Mouse (Mus musculus): ENCODE results near the gene M1ap. TPM values are rescaled to one million over a fixed set of nuclear protein-coding genes. Genes with fewer than 3 reads are reported as not detected.

M1ap gene
- polyA plus RNA-seq, 1 experiment = 0.58 TPM

- Histone ChIP-seq H3K27ac (ENCODE audit: control insufficient read depth, insufficient read depth, low read length) (0 out of 2 replicates have a peak overlapping the region, but pooled peaks have one; percentile 2), H3K4me3 (ENCODE audit: control insufficient read depth, insufficient read depth, low read length) (peak overlapping the region; percentile 54), H3K4me1 (replicated peaks; ENCODE audit: control insufficient read depth, insufficient read depth, low read length) (peaks cover 11% of the 10 kb centered on the region), H3K36me3 (ENCODE audit: control insufficient read depth, insufficient read depth, low read length) (no peaks in the 10 kb centered on the region), H3K27me3 (ENCODE audit: control insufficient read depth, insufficient read depth, low read length) (no peaks in the 10 kb centered on the region; the same call in 1 of the 2 replicates)
- DNase-seq = peak; percentile 99
- WGBS = under 1% methylated on average over 46 of the region's 46 CpGs
- peak; percentile 43 for TF ChIP-seq POLR2A (IDR thresholded peaks at IDR 0.05; ENCODE audit: control insufficient read depth, extremely low read depth, insufficient read depth, low read length, poor library complexity)
- TF ChIP-seq CTCF (IDR thresholded peaks at IDR 0.05; ENCODE audit: borderline replicate concordance, control insufficient read depth, extremely low read depth, insufficient read depth, low read length, poor library complexity) = peak; percentile 73
Observed at GRCm38 (mm10) chr6:83078324-83078858, 131.7 kb downstream of the M1ap start.

Other genes with a start within 250 kb of the M1ap start
- 19.2 and 20.4 TPM in 2 replicates for gene Pole4, start 241.5 kb upstream of the M1ap start, polyA plus RNA-seq (2012; rRNA removed)
- 6.7 TPM in 2 replicates for gene Hk2, start 172.4 kb upstream of the M1ap start, polyA plus RNA-seq (2012; rRNA removed)
- gene Sema4f, start 7.1 kb upstream of the M1ap start, polyA plus RNA-seq (2012; rRNA removed) = 3.0 and 3.3 TPM in 2 replicates
- gene Dok1, start 86.6 kb downstream of the M1ap start, polyA plus RNA-seq (2012; rRNA removed) = 19.9 and 21.9 TPM in 2 replicates
- gene Loxl3, start 87.3 kb downstream of the M1ap start, polyA plus RNA-seq (2012; rRNA removed) = 2.8 and 3.1 TPM in 2 replicates
- gene Aup1, start 107.6 kb downstream of the M1ap start, polyA plus RNA-seq (2012; rRNA removed) = 867 and 886 TPM in 2 replicates
- gene Htra2, start 108.4 kb downstream of the M1ap start, polyA plus RNA-seq (2012; rRNA removed) = 64.6 and 66.4 TPM in 2 replicates
- gene Dqx1, start 110.9 kb downstream of the M1ap start, polyA plus RNA-seq (2012; rRNA removed) = 3.6 and 4.4 TPM in 2 replicates
- 0.11 and 0.20 TPM in 2 replicates for gene Tlx2, start 123.4 kb downstream of the M1ap start, polyA plus RNA-seq (2012; rRNA removed)
- 24.4 and 25.5 TPM in 2 replicates for gene Pcgf1, start 131.0 kb downstream of the M1ap start, polyA plus RNA-seq (2012; rRNA removed)
- gene Lbx2, start 139.5 kb downstream of the M1ap start, polyA plus RNA-seq (2012; rRNA removed) = 2.1 and 2.6 TPM in 2 replicates
- 18.9 and 19.6 TPM in 2 replicates for gene Ccdc142, start 154.7 kb downstream of the M1ap start, polyA plus RNA-seq (2012; rRNA removed)
- gene Gm42688, start 154.7 kb downstream of the M1ap start, polyA plus RNA-seq (2012; rRNA removed) = 10.2 and 11.9 TPM in 2 replicates
- 67.2 and 83.6 TPM in 2 replicates for gene Mrpl53, start 162.1 kb downstream of the M1ap start, polyA plus RNA-seq (2012; rRNA removed)
- 142 and 143 TPM in 2 replicates for gene Mogs, start 168.6 kb downstream of the M1ap start, polyA plus RNA-seq (2012; rRNA removed)
- 227 and 265 TPM in 2 replicates for gene Wbp1, start 174.7 kb downstream of the M1ap start, polyA plus RNA-seq (2012; rRNA removed)
- gene Ino80b, start 178.5 kb downstream of the M1ap start, polyA plus RNA-seq (2012; rRNA removed) = 67.2 and 98.6 TPM in 2 replicates
- 40.5 and 41.3 TPM in 2 replicates for gene Rtkn, start 188.6 kb downstream of the M1ap start, polyA plus RNA-seq (2012; rRNA removed)
- gene Wdr54, start 209.5 kb downstream of the M1ap start, polyA plus RNA-seq (2012; rRNA removed) = 0.80 and 0.89 TPM in 2 replicates
- 0.19 and 0.38 TPM in 2 replicates for gene 1700003E16Rik, start 209.5 kb downstream of the M1ap start, polyA plus RNA-seq (2012; rRNA removed)
- 166 and 167 TPM in 2 replicates for gene Dctn1, start 219.0 kb downstream of the M1ap start, polyA plus RNA-seq (2012; rRNA removed)